Mouse (Mus musculus) heart, adult 2 months (tissue): ENCODE results near the gene Sdhaf1.

Experiments used
- CTCF ChIP-seq: fragments of 200-600 bp; IDR thresholded peaks from 2 replicates; pipeline ENCODE4 v1.8.1; 2022; ENCODE audit warnings: antibody characterized with exemption, mild to moderate bottlenecking, moderate library complexity
- EP300 ChIP-seq: fragments of 200-500 bp; IDR thresholded peaks from 2 replicates; pipeline ENCODE4 v1.6.1; 2011; ENCODE audit warnings: low read depth, low read length, control low read depth; ENCODE audit not compliant: insufficient read depth
- POLR2A ChIP-seq: fragments of 200-500 bp; IDR thresholded peaks from 2 replicates; pipeline ENCODE4 v1.6.1; 2011; ENCODE audit warnings: mild to moderate bottlenecking, low read depth, low read length, control low read depth; ENCODE audit not compliant: insufficient read depth

GRCm38 (mm10) chr7:30336384-30336783 is 12.7 kb upstream of the Sdhaf1 start:
- TF ChIP-seq CTCF (peak; percentile 93), POLR2A (no peak), EP300 (no peak)
